Mouse (Mus musculus): ENCODE data around the gene Nup93. TPM values are rescaled to one million over a fixed set of nuclear protein-coding genes. Genes with fewer than 3 reads are reported as not detected.

Nup93 gene
- polyA plus RNA-seq, 1 experiment from 2014 or later = 63.8 TPM

MicroRNAs within 50 kb of the gene (microRNA counts, 519-probe panel; counts per million panel counts)
- microRNA mmu-miR-138 = 2,965 counts per million, percentile 77 among the panel's probes with 10 or more counts

Small RNAs within 50 kb of the gene (microRNA-seq; reads per million reads assigned to microRNA genes)
- 565 reads per million, percentile 73 among the genes with 10 or more reads in this experiment for gene Mir138-2

Other genes with a start within 250 kb of the Nup93 start
- gene Amfr, start 201.7 kb upstream of the Nup93 start, polyA plus RNA-seq (2015; fragmentation: Nextera tagmentation; extraction: Ambion mirVana) = 63.5 and 64.4 TPM in 2 replicates
- 116 and 122 TPM in 2 replicates for gene Nudt21, start 177.5 kb upstream of the Nup93 start, polyA plus RNA-seq (2015; fragmentation: Nextera tagmentation; extraction: Ambion mirVana)
- 16.7 and 20.8 TPM in 2 replicates for gene Ogfod1, start 177.4 kb upstream of the Nup93 start, polyA plus RNA-seq (2015; fragmentation: Nextera tagmentation; extraction: Ambion mirVana)
- gene Bbs2, start 115.6 kb upstream of the Nup93 start, polyA plus RNA-seq (2015; fragmentation: Nextera tagmentation; extraction: Ambion mirVana) = 19.8 and 21.0 TPM in 2 replicates
- gene Mt4, start 77.4 kb upstream of the Nup93 start, polyA plus RNA-seq (2015; fragmentation: Nextera tagmentation; extraction: Ambion mirVana) = not detected in 2 replicates
- 191 and 212 TPM in 2 replicates for gene Mt3, start 62.0 kb upstream of the Nup93 start, polyA plus RNA-seq (2015; fragmentation: Nextera tagmentation; extraction: Ambion mirVana)
- 30.4 and 42.4 TPM in 2 replicates for gene Mt2, start 41.9 kb upstream of the Nup93 start, polyA plus RNA-seq (2015; fragmentation: Nextera tagmentation; extraction: Ambion mirVana)
- gene Mt1, start 35.5 kb upstream of the Nup93 start, polyA plus RNA-seq (2015; fragmentation: Nextera tagmentation; extraction: Ambion mirVana) = 75.0 and 96.2 TPM in 2 replicates
- gene Slc12a3, start 114.6 kb downstream of the Nup93 start, polyA plus RNA-seq (2015; fragmentation: Nextera tagmentation; extraction: Ambion mirVana) = 0.10 TPM in 1 of 2 replicates, not detected in the other
- gene Herpud1, start 171.9 kb downstream of the Nup93 start, polyA plus RNA-seq (2015; fragmentation: Nextera tagmentation; extraction: Ambion mirVana) = 68.0 and 78.0 TPM in 2 replicates
- gene Nlrc5, start 219.8 kb downstream of the Nup93 start, polyA plus RNA-seq (2015; fragmentation: Nextera tagmentation; extraction: Ambion mirVana) = 0.28 and 0.47 TPM in 2 replicates